33 mouse cellular contexts compared by ENCODE assay signal in the genomic region with DNA sequence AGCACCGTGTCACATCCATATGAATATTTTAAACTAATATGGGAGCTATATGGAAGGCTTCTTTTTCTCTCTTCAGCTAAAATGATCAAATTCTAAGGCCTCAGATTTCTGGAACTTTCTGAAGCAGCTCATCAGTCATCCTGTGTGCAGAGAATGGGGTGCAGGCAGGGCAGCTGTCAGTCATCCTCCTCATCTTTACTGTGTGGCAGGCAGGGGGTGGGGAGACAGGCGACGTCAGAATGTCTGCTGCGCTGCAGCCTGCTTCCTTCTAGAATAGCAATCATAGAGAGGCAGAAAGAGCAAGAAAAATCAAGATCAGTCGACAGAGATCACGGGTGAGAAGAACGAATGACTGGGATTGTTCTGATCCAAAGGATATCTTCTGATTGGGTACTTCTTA. TPM values are rescaled to one million over a fixed set of nuclear protein-coding genes. Genes with fewer than 3 reads are reported as not detected.
DNase-seq lines count a peak whose midpoint lies in the region; ATAC-seq lines count a peak whose summit lies in the region.
"Had no signal": no experiment of that assay in that cellular context is flagged by ENCODE, and none has a peak within 500 bp of the region (broad histone marks: within the 10 kb centered on the region; RNA-seq: fewer than 3 reads in every experiment).

No protein-coding gene starts in this region.

- H3K9me3 ChIP-seq in forebrain, embryonic 13.5 days (replicated peaks): no peaks in the 10 kb centered on the region
- no peaks in the 10 kb centered on the region for H3K9me3 ChIP-seq in forebrain, embryonic 15.5 days
- H3K9me3 ChIP-seq in kidney, embryonic 15.5 days (replicated peaks): no peaks in the 10 kb centered on the region
- H3K9me3 ChIP-seq in neural tube, embryonic 13.5 days: peaks cover 6% of the 10 kb centered on the region; the same call in 1 of the 2 replicates
- 0 out of 2 replicates have a peak, but pooled peaks cover 4% of the 10 kb centered on the region for H3K9me3 ChIP-seq in neural tube, embryonic 15.5 days (replicated peaks)
- H3K9me3 ChIP-seq: limb, embryonic 13.5 days; midbrain, embryonic 13.5 days had no signal

- WGBS in forebrain, embryonic 13.5 days: 65% methylated on average over 7 of the region's 7 CpGs
- WGBS in forebrain, embryonic 15.5 days: 58% methylated on average over 7 of the region's 7 CpGs
- 72% methylated on average over 7 of the region's 7 CpGs for WGBS in kidney, embryonic 15.5 days
- WGBS in neural tube, embryonic 13.5 days: 49% methylated on average over 7 of the region's 7 CpGs
- WGBS in neural tube, embryonic 15.5 days: 54% methylated on average over 7 of the region's 7 CpGs

- H3K4me1 ChIP-seq in forebrain, embryonic 13.5 days: no peaks in the 10 kb centered on the region; the same call in none of the 2 replicates
- H3K4me1 ChIP-seq in forebrain, embryonic 15.5 days: no peaks in the 10 kb centered on the region
- peaks cover 15% of the 10 kb centered on the region for H3K4me1 ChIP-seq in kidney, embryonic 15.5 days
- peaks cover 10% of the 10 kb centered on the region for H3K4me1 ChIP-seq in neural tube, embryonic 13.5 days (replicated peaks)
- H3K4me1 ChIP-seq in neural tube, embryonic 15.5 days: peaks cover 5% of the 10 kb centered on the region; the same call in 1 of the 2 replicates
- H3K4me1 ChIP-seq: limb, embryonic 13.5 days had no signal

- no peak overlapping the region for H3K27ac ChIP-seq in forebrain, embryonic 13.5 days
- H3K27ac ChIP-seq in forebrain, embryonic 15.5 days (replicated peaks): no peak overlapping the region
- peak overlapping the region; percentile 59 for H3K27ac ChIP-seq in kidney, embryonic 15.5 days
- H3K27ac ChIP-seq in neural tube, embryonic 13.5 days (replicated peaks): peak overlapping the region; percentile 59
- no peak overlapping the region for H3K27ac ChIP-seq in neural tube, embryonic 15.5 days (replicated peaks)
- H3K27ac ChIP-seq: hindbrain, embryonic 14.5 days; limb, embryonic 13.5 days; midbrain, embryonic 13.5 days had no signal

- no peaks in the 10 kb centered on the region for H3K27me3 ChIP-seq in forebrain, embryonic 13.5 days
- H3K27me3 ChIP-seq in forebrain, embryonic 15.5 days: no peaks in the 10 kb centered on the region
- no peaks in the 10 kb centered on the region for H3K27me3 ChIP-seq in kidney, embryonic 15.5 days
- H3K27me3 ChIP-seq in neural tube, embryonic 13.5 days: no peaks in the 10 kb centered on the region
- H3K27me3 ChIP-seq in neural tube, embryonic 15.5 days (replicated peaks): no peaks in the 10 kb centered on the region
- H3K27me3 ChIP-seq: CH12.LX; limb, embryonic 13.5 days; midbrain, embryonic 13.5 days had no signal

- no peak overlapping the region for H3K4me3 ChIP-seq in forebrain, embryonic 13.5 days
- H3K4me3 ChIP-seq in forebrain, embryonic 15.5 days: no peak overlapping the region
- no peak overlapping the region for H3K4me3 ChIP-seq in kidney, embryonic 15.5 days (replicated peaks)
- no peak overlapping the region for H3K4me3 ChIP-seq in neural tube, embryonic 13.5 days
- no peak overlapping the region for H3K4me3 ChIP-seq in neural tube, embryonic 15.5 days (replicated peaks)
- H3K4me3 ChIP-seq: limb, embryonic 13.5 days; midbrain, embryonic 13.5 days had no signal

- no peak for DNase-seq in kidney, adult 8-10 months
- no peak for DNase-seq in right cerebral cortex, adult 2 months (ENCODE audit: low spot score in 2 of 2)
- DNase-seq: adrenal gland, adult 8-10 months; cerebellum, adult 11 months; cerebellum, adult 9-10 months; cerebellum, postnatal 36 days; gastrocnemius, postnatal 25 days; heart, adult 18-20 months; heart, postnatal 36 days; liver, postnatal 0 days; lung, postnatal 10 days; retina, postnatal 1 day; right cerebral cortex, postnatal 4 days had no signal

- H3K9ac ChIP-seq in forebrain, embryonic 13.5 days: no peak overlapping the region
- no peak overlapping the region for H3K9ac ChIP-seq in forebrain, embryonic 15.5 days (replicated peaks)
- H3K9ac ChIP-seq in kidney, embryonic 15.5 days: no peak overlapping the region
- no peak overlapping the region for H3K9ac ChIP-seq in neural tube, embryonic 13.5 days
- no peak overlapping the region for H3K9ac ChIP-seq in neural tube, embryonic 15.5 days (replicated peaks)
- H3K9ac ChIP-seq: hindbrain, embryonic 14.5 days; limb, embryonic 13.5 days; liver, postnatal 0 days; midbrain, embryonic 13.5 days had no signal

- peak; percentile 62; the same call in 1 of the 2 replicates for ATAC-seq in forebrain, embryonic 13.5 days
- ATAC-seq in forebrain, embryonic 15.5 days (replicated peaks): no peak
- ATAC-seq in kidney, embryonic 15.5 days (replicated peaks; ENCODE audit: low FRiP score): no peak
- ATAC-seq in neural tube, embryonic 13.5 days (ENCODE audit: low read depth): no peak
- no peak for ATAC-seq in neural tube, embryonic 15.5 days (ENCODE audit: low FRiP score)
- ATAC-seq: inflammation-experienced regulatory T-cells, adult 6 months; liver, postnatal 0 days; midbrain, embryonic 13.5 days had no signal

- H3K36me3 ChIP-seq in forebrain, embryonic 13.5 days (ENCODE audit: poor library complexity, severe bottlenecking): peaks cover 2% of the 10 kb centered on the region; the same call in 1 of the 2 replicates
- H3K36me3 ChIP-seq in forebrain, embryonic 15.5 days: no peaks in the 10 kb centered on the region
- 0 out of 2 replicates have a peak, but pooled peaks cover 8% of the 10 kb centered on the region for H3K36me3 ChIP-seq in kidney, embryonic 15.5 days
- H3K36me3 ChIP-seq in neural tube, embryonic 13.5 days: 0 out of 2 replicates have a peak, but pooled peaks cover 8% of the 10 kb centered on the region
- no peaks in the 10 kb centered on the region for H3K36me3 ChIP-seq in neural tube, embryonic 15.5 days

- H3K4me2 ChIP-seq in forebrain, embryonic 13.5 days: no peak overlapping the region
- H3K4me2 ChIP-seq in forebrain, embryonic 15.5 days (replicated peaks): no peak overlapping the region
- no peak overlapping the region for H3K4me2 ChIP-seq in kidney, embryonic 15.5 days
- no peak overlapping the region for H3K4me2 ChIP-seq in neural tube, embryonic 13.5 days
- H3K4me2 ChIP-seq in neural tube, embryonic 15.5 days: no peak overlapping the region
- H3K4me2 ChIP-seq: heart, embryonic 11.5 days; hindbrain, embryonic 14.5 days; limb, embryonic 13.5 days; liver, embryonic 11.5 days; midbrain, embryonic 13.5 days had no signal

RNA-seq across cellular contexts. Expression of a gene that starts 38.0 kb away (rescaled TPM):
- not detected in 2 replicates for polyA plus RNA-seq in forebrain, embryonic 13.5 days (2015; fragmentation: Nextera tagmentation; extraction: Ambion mirVana)
- polyA plus RNA-seq in forebrain, embryonic 15.5 days (2015; fragmentation: Nextera tagmentation; extraction: Ambion mirVana): not detected in 2 replicates
- not detected in 2 replicates for polyA plus RNA-seq in kidney, embryonic 15.5 days (2015; fragmentation: Nextera tagmentation; extraction: Ambion mirVana)
- polyA plus RNA-seq in neural tube, embryonic 13.5 days (2015; fragmentation: Nextera tagmentation; extraction: Ambion mirVana): not detected in 2 replicates
- polyA plus RNA-seq in neural tube, embryonic 15.5 days (2015; fragmentation: Nextera tagmentation; extraction: Ambion mirVana): not detected in 2 replicates
- polyA plus RNA-seq: C2C12; embryonic facial prominence, embryonic 11.5 days; forebrain, embryonic 14.5 days; frontal cortex, adult 2 months; heart, embryonic 11.5 days; heart, embryonic 16.5 days; hindbrain, embryonic 14.5 days; inflammation-experienced regulatory T-cells, adult 6 months; kidney, embryonic 14.5 days; limb, embryonic 13.5 days; liver, embryonic 11.5 days; liver, postnatal 0 days; midbrain, embryonic 13.5 days; neural tube, embryonic 14.5 days; spleen, adult 2 months had no signal

RNA-seq across cellular contexts. Expression of a gene that starts 43.4 kb away (rescaled TPM):
- 33.2 and 34.8 TPM in 2 replicates for polyA plus RNA-seq in forebrain, embryonic 13.5 days (2015; fragmentation: Nextera tagmentation; extraction: Ambion mirVana)
- polyA plus RNA-seq in forebrain, embryonic 15.5 days (2015; fragmentation: Nextera tagmentation; extraction: Ambion mirVana): 35.3 and 36.9 TPM in 2 replicates
- 35.3 and 36.3 TPM in 2 replicates for polyA plus RNA-seq in kidney, embryonic 15.5 days (2015; fragmentation: Nextera tagmentation; extraction: Ambion mirVana)
- 35.2 and 36.4 TPM in 2 replicates for polyA plus RNA-seq in neural tube, embryonic 13.5 days (2015; fragmentation: Nextera tagmentation; extraction: Ambion mirVana)
- 30.9 and 32.7 TPM in 2 replicates for polyA plus RNA-seq in neural tube, embryonic 15.5 days (2015; fragmentation: Nextera tagmentation; extraction: Ambion mirVana)

Comparison
In these comparisons a context has a peak if more than half of its experiments do, and no peak if none do; other contexts are left out.
1. H3K27ac ChIP-seq: peak in kidney, embryonic 15.5 days (single experiment) and neural tube, embryonic 13.5 days (single experiment); none in forebrain, embryonic 13.5 days (single experiment), forebrain, embryonic 15.5 days (single experiment) and neural tube, embryonic 15.5 days (single experiment).